Mouse (Mus musculus): ENCODE data around the gene Decr2. TPM values are rescaled to one million over a fixed set of nuclear protein-coding genes. Genes with fewer than 3 reads are reported as not detected.

Decr2 gene
- total and polyA plus RNA-seq, 2 experiments, result 147 to 237 TPM

DNA sequence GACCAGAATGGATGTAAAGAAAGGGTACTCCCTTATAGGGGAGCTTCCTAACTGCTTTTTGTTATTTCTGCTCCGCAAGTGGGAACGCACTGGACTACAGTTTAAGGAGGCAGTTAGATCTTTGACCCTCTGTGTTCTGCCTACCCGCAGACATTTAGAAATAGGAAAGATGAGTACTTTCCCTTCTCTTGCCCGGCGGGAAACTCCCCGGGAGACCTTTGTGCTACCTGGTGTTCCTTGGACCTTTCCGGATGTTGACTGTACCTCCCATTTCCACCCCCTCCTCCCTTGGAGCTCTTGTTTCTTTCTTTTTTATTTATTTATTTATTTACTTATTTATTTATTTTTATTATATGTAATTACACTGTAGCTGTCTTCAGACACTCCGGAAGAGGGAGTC, 23.9 kb upstream of the Decr2 start:
- Histone ChIP-seq H3K27me3 (ENCODE audit: control insufficient read depth, insufficient read depth, low read length) (no peaks in the 10 kb centered on the region), H3K79me2 (ENCODE audit: control insufficient read depth, insufficient read depth, low read length) (no peaks in the 10 kb centered on the region), H3K4me1 (ENCODE audit: control insufficient read depth, insufficient read depth, low read length) (peaks cover 6% of the 10 kb centered on the region), H3K4me3 (ENCODE audit: insufficient read depth, low read depth, low read length) (peak overlapping the region; percentile 70), H3K36me3 (ENCODE audit: control insufficient read depth, insufficient read depth, low read length) (no peaks in the 10 kb centered on the region), H3K27ac (replicated peaks; ENCODE audit: insufficient read depth, low read depth, low read length) (no peak overlapping the region), H3K9ac (ENCODE audit: low read depth, low read length) (peak overlapping the region; percentile 85)
- WGBS, result 14% methylated on average over 8 of the region's 8 CpGs
- TF ChIP-seq CTCF (IDR thresholded peaks at IDR 0.05; ENCODE audit: low read depth, low read length), result no peak
- no peak for TF ChIP-seq POLR2A (IDR thresholded peaks at IDR 0.05; ENCODE audit: extremely low read depth, insufficient read depth, low read length)
- DNase-seq (ENCODE audit: extremely low read depth, low read depth, low spot score), result peak; percentile 31

DNA sequence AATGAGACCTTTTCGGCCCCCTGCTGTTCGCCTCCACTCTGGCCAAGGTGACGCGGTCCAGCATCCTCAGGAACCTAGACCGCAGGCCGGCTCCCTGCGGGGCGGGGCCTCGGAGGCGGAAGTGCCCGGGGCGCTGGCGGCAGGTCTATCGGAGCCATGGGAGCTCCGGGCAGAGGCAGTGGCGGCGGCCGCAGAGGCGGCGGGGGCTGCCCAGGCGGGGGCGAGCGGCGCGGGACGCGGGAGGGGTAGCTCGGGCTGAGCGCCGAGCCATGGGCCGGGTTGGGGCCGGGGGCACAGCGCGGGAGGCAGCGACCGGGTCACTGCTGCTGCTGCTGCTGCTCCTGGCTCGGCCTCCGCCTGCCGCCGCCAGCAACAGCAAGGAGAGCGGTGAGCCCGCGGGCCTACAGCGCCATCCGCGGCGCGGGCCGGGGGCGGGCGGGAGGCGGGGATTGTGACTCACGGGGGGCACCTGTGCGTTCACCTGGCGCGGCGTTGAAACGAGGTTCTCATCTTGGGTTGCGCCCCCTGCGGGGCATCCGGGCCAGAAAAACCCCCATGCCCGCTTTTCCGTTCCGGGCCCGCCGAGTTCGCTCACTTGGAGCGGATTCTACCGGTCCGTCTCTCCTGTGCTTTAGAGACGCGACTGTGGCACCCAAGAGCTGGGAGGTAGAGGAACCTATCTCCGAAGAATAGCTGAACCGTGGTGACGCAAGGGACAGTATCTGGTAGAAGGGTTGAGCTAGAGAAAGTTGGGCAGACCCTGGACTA, 23.2 kb upstream of the Decr2 start, which contains the start of gene Tmem8:
TSS of gene Tmem8 (plus strand) at position 119 of the 768 bp plus-strand sequence.
- peak; percentile 38 for DNase-seq (ENCODE audit: extremely low read depth, low read depth, low spot score)
- H3K27ac ChIP-seq (replicated peaks; ENCODE audit: insufficient read depth, low read depth, low read length), result no peak within 1 kb of the TSS
- H3K4me1 ChIP-seq (ENCODE audit: control insufficient read depth, insufficient read depth, low read length), result peaks cover 6% of the 10 kb centered on the region
- peak within 1 kb of the TSS; percentile 70 for H3K4me3 ChIP-seq (ENCODE audit: insufficient read depth, low read depth, low read length)
- no peaks in the 10 kb centered on the region for H3K27me3 ChIP-seq (ENCODE audit: control insufficient read depth, insufficient read depth, low read length)
- H3K9ac ChIP-seq (ENCODE audit: low read depth, low read length), result peak within 1 kb of the TSS; percentile 85
- under 1% methylated on average over 75 of the region's 75 CpGs for WGBS
- no peaks in the 10 kb centered on the region for H3K36me3 ChIP-seq (ENCODE audit: control insufficient read depth, insufficient read depth, low read length)
- no peaks in the 10 kb centered on the region for H3K79me2 ChIP-seq (ENCODE audit: control insufficient read depth, insufficient read depth, low read length)
- TF ChIP-seq CTCF (IDR thresholded peaks at IDR 0.05; ENCODE audit: low read depth, low read length) (peak; percentile 19; the same call in 1 of the 2 replicates), POLR2A (IDR thresholded peaks at IDR 0.05; ENCODE audit: extremely low read depth, insufficient read depth, low read length) (0 out of 2 replicates have a peak, but pooled peaks have one; percentile 39)

DNA sequence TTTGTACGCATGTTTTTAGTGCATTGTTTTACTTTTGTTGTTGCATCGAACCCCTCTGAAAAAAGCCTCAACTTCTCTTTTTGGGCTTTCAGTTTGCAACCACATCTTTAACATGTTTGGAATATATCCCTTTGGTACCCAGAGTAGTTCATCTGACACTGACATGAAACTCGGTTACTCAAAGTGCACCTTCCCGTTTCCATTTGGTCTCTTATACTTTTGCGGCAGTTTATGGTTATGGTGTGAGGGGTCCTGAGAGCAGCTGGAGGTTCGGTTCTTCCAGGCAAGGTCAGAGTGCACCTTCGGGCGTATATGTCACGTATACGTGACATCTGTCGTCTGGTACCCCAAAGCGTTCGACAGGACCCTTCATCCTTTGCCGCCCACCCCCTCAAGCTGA, 22.6 kb upstream of the Decr2 start:
- H3K27me3 ChIP-seq (ENCODE audit: control insufficient read depth, insufficient read depth, low read length), result no peaks in the 10 kb centered on the region
- peaks cover 6% of the 10 kb centered on the region for H3K4me1 ChIP-seq (ENCODE audit: control insufficient read depth, insufficient read depth, low read length)
- 37% methylated on average over 14 of the region's 14 CpGs for WGBS
- H3K9ac ChIP-seq (ENCODE audit: low read depth, low read length), result no peak overlapping the region
- H3K27ac ChIP-seq (replicated peaks; ENCODE audit: insufficient read depth, low read depth, low read length), result no peak overlapping the region
- TF ChIP-seq POLR2A (IDR thresholded peaks at IDR 0.05; ENCODE audit: extremely low read depth, insufficient read depth, low read length), result no peak
- no peak for DNase-seq (ENCODE audit: extremely low read depth, low read depth, low spot score)
- no peaks in the 10 kb centered on the region for H3K36me3 ChIP-seq (ENCODE audit: control insufficient read depth, insufficient read depth, low read length)
- no peaks in the 10 kb centered on the region for H3K79me2 ChIP-seq (ENCODE audit: control insufficient read depth, insufficient read depth, low read length)
- peak overlapping the region; percentile 70; the same call in 1 of the 2 replicates for H3K4me3 ChIP-seq (ENCODE audit: insufficient read depth, low read depth, low read length)

DNA sequence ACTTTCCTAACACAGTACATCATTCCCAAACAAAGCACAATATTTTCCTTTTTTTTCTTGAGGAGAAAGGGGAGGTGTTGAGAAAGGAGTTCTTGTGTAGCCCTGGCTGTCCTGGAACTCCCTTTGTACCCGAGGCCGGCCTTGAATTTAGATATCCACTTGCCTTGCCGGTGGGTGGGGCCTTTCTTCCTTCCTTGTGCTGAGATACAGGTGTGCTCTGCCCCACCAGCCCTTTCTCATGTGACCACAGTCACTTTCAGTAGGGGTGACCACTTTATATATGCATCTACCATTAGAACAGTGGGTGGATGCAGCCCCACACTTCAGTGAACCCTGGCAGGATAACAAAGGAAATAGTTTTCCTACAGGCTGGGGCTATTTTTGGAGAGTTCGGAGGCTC, 21.6 kb upstream of the Decr2 start:
- no peaks in the 10 kb centered on the region for H3K36me3 ChIP-seq (ENCODE audit: control insufficient read depth, insufficient read depth, low read length)
- H3K79me2 ChIP-seq (ENCODE audit: control insufficient read depth, insufficient read depth, low read length), result no peaks in the 10 kb centered on the region
- H3K9ac ChIP-seq (ENCODE audit: low read depth, low read length), result no peak overlapping the region
- H3K27me3 ChIP-seq (ENCODE audit: control insufficient read depth, insufficient read depth, low read length), result no peaks in the 10 kb centered on the region
- H3K4me1 ChIP-seq (ENCODE audit: control insufficient read depth, insufficient read depth, low read length), result peaks cover 6% of the 10 kb centered on the region
- DNase-seq (ENCODE audit: extremely low read depth, low read depth, low spot score), result no peak
- TF ChIP-seq POLR2A (IDR thresholded peaks at IDR 0.05; ENCODE audit: extremely low read depth, insufficient read depth, low read length), result no peak
- no peak for TF ChIP-seq CTCF (IDR thresholded peaks at IDR 0.05; ENCODE audit: low read depth, low read length)
- 58% methylated on average over 4 of the region's 4 CpGs for WGBS
- H3K4me3 ChIP-seq (ENCODE audit: insufficient read depth, low read depth, low read length), result no peak overlapping the region
- no peak overlapping the region for H3K27ac ChIP-seq (replicated peaks; ENCODE audit: insufficient read depth, low read depth, low read length)

DNA sequence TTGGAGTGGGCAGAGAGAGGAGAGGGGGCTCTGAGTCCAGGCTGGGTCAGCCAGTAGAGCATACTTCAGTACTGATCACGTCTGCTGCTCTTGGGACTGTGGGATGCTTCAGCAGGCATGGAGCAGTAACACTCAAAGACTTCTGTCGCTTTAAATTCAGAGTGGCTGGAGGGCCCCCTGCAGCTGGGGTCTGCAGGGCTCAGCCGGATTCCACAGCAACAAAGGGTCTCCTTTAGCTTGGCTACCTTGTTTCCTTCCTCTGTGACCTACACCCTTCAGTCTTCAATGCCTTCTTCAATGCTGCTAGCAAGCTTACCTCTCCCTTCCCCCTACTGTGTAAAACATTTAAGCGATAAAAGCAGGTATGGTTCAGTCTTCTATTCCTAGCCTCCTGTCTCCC, 20.9 kb upstream of the Decr2 start:
- Histone ChIP-seq H3K4me3 (ENCODE audit: insufficient read depth, low read depth, low read length) (no peak overlapping the region), H3K27me3 (ENCODE audit: control insufficient read depth, insufficient read depth, low read length) (no peaks in the 10 kb centered on the region), H3K36me3 (ENCODE audit: control insufficient read depth, insufficient read depth, low read length) (no peaks in the 10 kb centered on the region), H3K4me1 (ENCODE audit: control insufficient read depth, insufficient read depth, low read length) (peaks cover 6% of the 10 kb centered on the region), H3K79me2 (ENCODE audit: control insufficient read depth, insufficient read depth, low read length) (no peaks in the 10 kb centered on the region), H3K27ac (replicated peaks; ENCODE audit: insufficient read depth, low read depth, low read length) (no peak overlapping the region), H3K9ac (ENCODE audit: low read depth, low read length) (no peak overlapping the region)
- WGBS, result 51% methylated on average over 4 of the region's 4 CpGs
- no peak for TF ChIP-seq CTCF (IDR thresholded peaks at IDR 0.05; ENCODE audit: low read depth, low read length)
- TF ChIP-seq POLR2A (IDR thresholded peaks at IDR 0.05; ENCODE audit: extremely low read depth, insufficient read depth, low read length), result no peak
- no peak for DNase-seq (ENCODE audit: extremely low read depth, low read depth, low spot score)

DNA sequence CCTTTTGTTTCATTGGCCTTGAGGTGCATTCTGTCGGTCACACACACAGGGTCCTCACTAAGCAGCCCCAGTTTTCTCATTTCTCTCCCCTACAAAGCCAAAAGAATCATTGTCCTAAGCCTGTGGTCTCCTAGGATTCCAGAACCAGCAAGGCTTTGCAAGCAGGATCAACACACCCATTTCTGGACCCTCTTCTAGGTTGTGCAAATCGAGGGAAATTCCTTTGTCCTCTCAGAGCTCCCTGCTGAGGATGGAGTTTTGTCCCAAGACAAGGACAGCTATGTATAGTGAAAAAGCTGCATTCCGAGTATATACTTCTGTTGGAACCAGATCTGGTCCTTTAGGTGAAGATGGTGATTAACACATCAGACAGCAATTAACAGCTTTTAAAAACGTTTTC, 20.0 kb upstream of the Decr2 start:
- Histone ChIP-seq H3K79me2 (ENCODE audit: control insufficient read depth, insufficient read depth, low read length) (no peaks in the 10 kb centered on the region), H3K27ac (replicated peaks; ENCODE audit: insufficient read depth, low read depth, low read length) (no peak overlapping the region), H3K36me3 (ENCODE audit: control insufficient read depth, insufficient read depth, low read length) (no peaks in the 10 kb centered on the region), H3K27me3 (ENCODE audit: control insufficient read depth, insufficient read depth, low read length) (no peaks in the 10 kb centered on the region), H3K9ac (ENCODE audit: low read depth, low read length) (no peak overlapping the region), H3K4me1 (ENCODE audit: control insufficient read depth, insufficient read depth, low read length) (peaks cover 6% of the 10 kb centered on the region), H3K4me3 (ENCODE audit: insufficient read depth, low read depth, low read length) (no peak overlapping the region)
- no peak for DNase-seq (ENCODE audit: extremely low read depth, low read depth, low spot score)
- TF ChIP-seq CTCF (IDR thresholded peaks at IDR 0.05; ENCODE audit: low read depth, low read length) (no peak), POLR2A (IDR thresholded peaks at IDR 0.05; ENCODE audit: extremely low read depth, insufficient read depth, low read length) (no peak)
- 50% methylated on average over 4 of the region's 4 CpGs for WGBS

Data from liver, adult 2 months (tissue).